Mouse (Mus musculus) layer of hippocampus, adult 9-10 months (tissue): ENCODE measurements at regions not wholly inside any gene's neighbourhood (a gene's known extent, or its start where the extent isn't known, plus 50 kb on each side); places are given as distances from the start of the nearest gene placed in this dataset.

Experiments
- DNase-seq: peaks from one replicate; pipeline ENCODE4 v3.0.0; 2022; ENCODE audit warnings: low spot score

DNA sequence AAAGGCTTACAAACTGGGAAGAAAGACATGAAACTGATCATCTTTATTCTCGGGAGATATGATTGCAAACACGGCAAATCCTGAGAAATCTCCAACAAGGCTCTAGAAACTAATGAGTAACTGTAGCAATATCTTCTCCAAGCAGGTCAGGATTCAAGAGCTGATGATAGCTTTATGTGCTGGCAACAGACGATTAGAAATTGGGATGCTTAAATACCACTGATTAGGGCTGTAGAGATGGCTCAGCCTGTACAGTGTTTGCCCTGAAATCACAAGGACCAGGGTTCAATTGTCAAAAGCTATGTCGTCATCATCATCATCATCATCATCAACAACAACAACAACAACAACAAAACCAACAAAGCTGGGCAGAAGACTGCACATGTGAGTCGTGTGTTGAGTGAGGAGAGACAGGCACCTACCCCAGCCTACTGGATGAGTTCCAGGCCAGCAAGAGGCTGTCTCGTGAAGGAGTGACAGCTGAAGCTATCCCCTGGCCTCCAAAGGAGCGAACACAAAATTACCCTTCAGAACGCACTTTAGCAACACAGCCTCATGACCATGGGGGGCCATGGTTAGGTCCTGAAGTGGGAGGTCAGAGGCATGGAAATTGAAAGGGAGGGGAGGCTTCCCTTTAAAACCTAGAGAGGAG lies 225.0 kb downstream of the Tex36 start:
- DNase-seq = no peak

DNA sequence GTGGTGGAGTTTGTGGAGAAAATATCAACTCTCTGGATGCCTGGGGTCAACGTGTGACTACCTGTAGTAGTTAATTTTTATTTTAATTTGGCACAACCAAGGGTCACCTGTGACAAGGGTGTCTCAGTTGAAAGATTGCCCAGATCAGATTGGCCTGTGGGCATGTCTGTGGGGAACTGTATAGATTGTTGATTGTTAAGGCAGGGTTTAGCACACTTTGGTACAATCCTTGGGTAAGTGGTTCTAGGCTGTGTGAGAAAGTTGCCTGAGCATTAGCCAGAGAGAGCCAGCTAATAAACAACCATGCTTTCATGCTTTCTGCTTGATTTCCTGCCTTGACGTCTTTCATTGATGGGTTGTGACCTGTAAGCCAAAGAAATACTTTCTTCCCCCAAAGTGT lies 229.3 kb downstream of the Tex36 start:
- DNase-seq = no peak

DNA sequence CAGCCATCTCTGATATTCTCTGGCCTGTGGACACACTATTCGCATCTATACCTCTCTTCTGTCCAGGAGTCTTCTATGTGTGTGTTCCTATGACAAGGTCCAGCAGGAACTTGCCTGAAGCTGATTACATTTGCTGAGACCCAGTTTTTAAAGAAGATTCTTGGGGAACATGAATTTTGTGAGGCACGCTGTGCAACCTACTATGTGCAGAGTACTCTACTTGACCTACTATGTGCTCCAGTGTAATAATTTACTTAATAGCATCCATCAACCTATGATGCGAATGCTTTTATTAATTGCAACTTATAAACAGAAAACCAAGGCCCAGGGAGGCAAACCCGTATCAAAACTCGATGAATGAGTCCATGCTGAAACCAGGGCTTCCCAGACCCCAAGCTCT lies 231.4 kb downstream of the Tex36 start:
- no peak for DNase-seq

DNA sequence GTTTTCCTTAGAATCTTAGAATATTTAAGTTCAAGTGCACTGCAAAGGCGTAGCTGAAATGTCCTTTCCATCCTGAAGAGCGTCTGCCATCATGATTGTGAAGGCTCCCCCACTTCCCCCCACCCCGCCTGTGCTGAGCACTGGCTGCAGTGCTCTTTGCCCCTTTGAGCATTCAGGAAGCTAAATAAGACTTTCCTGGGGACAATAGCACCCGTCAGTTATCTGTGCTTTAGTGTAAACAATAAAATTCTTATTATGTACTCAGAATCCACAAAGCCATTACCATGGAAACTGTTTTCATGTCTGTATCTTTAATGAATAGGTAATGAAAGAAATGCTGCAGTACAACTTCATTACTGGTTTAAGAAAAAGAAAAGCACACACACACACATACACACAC lies 237.4 kb downstream of the Tex36 start:
- DNase-seq = no peak

DNA sequence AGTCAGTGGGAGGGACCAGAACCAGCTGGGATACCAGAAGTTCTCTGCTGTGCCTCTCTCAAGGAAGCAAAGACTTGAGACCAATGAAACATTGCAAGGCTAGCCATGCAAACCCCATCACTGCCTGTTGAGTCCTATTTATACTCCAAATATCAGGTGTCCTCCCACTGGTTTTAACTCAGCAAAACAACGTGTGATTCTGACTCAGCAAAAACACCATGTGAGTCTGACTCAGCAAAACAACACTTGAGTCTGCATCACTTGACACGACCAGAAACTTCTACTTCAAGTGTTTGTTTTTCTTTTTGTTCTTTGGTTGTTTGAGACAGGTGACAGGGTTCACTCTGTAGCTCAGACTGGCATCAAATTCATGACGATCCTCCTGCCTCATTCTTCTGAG lies 204.6 kb upstream of the Ctbp2 start:
- no peak for DNase-seq

DNA sequence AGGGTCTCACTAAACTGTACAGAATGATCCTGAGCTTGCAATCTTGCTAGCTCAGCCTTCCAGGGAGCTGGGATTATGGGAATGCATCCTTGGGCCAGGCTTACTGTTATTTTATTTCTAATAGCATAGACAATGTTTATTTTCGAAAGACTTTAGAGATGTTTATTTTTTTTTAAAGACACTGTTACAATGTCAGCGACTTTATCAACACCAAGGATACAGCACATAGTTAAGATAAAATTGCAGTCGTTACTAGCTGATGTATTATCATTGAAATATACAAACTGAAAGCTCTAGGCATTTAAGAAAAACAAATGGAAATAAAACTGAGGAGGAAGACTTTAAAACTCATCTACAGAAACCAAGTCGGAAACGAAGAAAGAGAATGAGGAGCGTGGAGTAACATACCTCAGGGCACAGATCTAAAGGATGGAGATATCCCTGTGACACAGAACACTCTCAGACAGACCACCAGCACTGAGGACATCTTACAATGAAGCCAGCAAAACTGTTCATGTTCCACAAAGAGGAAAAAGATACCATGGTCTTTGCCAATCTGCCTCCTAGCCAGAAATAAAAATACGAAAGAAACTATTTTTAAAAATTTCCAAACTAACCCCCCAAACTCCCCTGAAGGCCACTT lies 201.5 kb upstream of the Ctbp2 start:
- DNase-seq = no peak

DNA sequence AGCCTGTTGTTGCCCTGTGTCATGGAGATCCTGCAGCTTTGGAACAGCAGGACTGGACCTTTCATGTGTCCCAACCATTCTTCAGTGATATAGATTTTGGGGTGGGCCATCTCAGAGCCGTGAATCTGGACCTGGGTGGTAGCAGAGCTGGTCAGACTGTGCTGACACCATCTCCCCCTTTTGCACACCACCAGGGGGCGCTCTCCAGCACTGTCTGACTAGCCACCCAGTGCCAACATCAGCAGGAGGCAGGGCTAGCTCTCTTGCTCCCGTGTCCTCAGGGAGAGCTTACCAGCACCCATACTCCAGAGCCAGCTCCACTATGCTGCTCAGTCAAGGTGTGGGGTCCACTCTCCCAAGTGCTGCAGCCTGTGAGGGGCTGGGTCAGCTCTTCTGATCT lies 199.8 kb upstream of the Ctbp2 start:
- no peak for DNase-seq

DNA sequence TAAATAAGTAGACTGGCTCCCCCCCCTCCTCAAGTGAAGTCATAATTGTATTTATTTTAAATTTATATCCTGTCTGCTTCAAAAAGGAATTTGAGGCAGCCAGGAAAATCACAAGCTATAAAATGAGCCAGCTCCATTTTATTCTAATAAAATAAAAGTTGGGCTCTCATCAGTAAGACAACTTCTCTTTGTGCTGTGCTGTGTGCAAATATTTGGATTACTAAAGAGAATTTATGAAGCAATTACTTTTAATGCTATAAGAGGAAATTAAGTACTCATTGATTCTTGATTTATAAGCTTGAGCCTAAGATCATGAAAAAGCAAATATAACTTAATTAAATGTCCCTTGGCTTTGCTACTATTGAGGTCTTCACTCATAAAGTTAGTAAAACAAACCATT lies 193.4 kb upstream of the Ctbp2 start:
- DNase-seq = no peak

DNA sequence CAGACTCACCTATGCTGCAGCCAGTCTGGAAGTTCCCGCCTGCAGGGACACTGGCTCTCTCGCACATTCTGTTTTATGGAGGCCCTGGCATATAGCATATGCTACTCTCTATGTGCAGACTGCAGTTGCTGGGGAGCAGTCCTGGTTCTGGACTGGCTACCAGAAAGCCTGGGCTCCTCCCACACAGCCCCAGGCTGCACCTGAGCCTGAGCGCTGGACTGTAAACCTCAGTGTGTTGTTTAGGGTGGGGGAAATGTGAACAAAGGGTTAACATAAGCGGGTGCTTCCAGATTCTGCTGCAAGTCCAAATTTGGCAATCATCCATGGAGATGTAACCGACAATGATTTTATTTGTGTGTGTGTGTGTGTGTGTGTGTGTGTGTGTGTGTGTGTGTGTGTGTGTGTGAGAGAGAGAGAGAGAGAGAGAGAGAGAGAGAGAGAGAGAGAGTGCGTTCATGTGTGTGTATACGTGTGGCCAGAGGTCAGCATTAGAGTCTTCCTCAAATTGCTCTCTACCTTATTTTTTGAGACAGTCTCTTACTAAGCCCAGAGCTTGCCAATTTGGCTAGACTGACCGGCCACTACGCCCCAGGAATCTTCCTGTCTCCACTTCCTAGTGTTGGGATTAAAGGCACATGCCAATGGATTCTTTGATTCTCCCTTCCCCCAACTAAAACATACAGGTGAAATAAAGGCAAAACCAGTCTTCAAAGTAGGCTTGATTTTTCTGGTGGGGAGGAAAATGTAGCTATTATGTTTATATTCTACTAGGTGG lies 192.7 kb upstream of the Ctbp2 start:
- no peak for DNase-seq

DNA sequence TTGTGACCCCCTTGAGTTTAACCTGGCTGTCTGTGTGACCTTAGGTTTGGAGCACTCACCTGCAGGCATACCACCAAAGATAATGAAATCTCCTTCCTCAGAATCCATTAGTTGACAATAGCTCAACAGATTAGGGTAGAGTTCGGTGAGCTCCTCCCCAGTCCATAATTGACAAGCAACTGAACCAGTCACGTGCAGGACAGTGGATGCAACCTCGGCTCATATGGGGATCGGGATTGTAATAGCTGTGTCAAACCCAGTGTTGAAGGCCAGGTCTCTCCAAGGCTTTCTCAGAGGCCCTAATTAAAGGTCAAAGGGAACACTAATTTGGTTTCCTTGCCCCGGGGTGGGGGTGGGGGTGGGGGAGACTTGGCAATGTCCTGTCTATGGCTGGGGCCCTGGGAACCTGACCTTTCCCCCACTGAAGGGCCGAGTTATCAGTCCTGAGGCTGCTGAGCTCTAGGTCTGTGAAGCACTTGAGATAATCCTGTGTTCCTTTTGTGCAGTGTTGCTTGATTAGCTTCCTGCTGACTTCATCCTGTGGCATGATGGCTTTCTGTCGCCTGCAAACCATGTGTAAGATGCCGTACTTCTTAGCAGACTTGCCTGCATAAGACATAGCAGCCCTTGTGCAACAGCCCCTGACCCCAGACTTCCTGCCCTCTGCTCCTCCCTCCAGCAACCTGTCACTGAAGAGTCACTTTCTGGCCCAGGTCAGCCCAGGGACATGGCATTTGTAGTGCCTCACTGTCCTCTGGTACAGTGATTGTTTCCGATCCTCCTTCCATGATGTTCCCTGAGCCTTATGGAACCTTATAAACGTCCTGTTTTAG lies 191.3 kb upstream of the Ctbp2 start:
- no peak for DNase-seq

DNA sequence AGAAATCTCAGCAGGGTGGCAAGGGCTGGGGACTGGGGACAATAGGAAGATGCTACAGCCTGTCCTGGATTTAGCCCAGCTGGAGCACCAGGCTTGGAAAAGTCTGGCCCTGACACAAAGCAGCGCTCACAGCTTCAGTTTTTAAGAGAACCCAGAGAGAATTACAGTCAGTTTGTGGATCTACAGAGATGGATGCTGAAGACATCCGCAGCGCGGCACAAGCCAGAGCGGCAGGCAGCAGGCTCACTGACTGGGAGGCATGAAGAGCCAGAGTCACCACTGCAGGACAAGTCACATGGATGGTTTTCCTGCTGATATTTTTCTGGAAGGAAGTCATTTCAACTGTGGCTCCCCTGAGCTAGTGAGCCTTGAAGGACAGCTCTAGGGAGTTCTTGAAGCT lies 189.0 kb upstream of the Ctbp2 start:
- DNase-seq = no peak

DNA sequence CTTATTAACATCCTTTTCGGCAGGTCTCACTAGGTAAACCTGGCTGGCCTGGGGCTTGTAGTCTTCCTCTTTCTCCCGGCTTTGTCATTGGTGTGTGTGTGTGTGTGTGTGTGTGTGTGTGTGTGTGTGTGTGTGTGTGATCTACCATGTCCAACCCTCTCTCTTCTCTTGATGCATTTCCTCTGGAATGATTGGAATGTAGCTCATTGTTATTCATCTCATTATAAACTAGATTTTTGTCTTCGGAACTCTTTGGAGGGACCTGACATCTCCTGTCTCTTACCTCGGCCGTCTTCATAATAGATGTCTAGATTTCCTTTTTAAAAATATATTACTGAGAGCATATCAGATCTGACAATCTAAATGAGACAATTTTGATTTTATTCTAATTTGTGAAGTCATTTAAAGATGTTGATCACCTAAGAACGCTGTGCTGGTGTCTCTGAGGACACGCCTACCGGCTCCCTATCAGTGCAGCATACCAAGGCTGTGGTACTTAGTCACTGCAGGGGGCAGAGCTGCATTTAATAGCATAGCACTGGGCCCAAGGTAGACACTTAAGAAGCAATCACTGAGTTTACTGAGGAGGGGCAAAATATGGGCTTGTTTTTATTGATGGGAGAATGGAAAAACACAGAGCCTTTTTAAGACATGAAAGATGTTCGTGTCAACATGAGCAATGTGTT lies 187.1 kb upstream of the Ctbp2 start:
- DNase-seq = no peak

DNA sequence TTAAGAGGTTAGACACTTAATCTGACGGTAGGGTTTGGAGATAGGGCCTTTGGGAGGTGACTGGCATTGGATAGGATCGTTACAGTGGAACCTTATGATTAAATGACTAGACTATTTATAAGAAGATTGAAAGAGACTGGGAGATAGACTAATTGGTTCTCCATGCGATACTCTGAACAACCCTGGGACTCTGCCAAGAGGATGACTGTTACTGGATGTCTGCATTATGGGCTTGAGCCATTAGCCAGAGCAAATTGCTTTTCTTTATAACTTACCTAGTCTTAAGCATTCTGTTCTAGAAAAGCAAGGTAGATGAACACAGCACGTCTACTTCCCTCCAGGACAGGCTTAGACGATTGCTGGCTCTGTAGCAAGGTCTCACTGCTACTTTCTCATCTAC lies 180.3 kb upstream of the Ctbp2 start:
- DNase-seq = no peak

DNA sequence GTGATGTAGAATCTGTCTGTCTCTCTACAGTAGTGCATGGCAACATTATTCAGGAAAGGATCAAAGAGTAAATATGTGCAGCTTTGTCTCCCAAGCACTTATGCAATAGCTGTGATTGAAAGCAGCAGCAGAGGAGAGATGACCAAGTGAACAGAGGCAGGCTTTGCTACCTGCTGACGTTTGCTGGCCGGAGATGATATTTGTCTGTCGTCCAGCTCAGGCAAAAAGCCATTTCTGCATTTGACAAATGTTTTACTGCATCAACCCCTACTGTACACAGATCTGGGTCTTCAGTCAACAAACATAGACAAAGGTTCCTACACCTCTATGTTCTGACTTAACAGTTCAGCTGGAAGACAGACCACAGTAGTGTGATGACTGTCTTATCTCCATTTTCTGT lies 166.3 kb upstream of the Ctbp2 start:
- no peak for DNase-seq

DNA sequence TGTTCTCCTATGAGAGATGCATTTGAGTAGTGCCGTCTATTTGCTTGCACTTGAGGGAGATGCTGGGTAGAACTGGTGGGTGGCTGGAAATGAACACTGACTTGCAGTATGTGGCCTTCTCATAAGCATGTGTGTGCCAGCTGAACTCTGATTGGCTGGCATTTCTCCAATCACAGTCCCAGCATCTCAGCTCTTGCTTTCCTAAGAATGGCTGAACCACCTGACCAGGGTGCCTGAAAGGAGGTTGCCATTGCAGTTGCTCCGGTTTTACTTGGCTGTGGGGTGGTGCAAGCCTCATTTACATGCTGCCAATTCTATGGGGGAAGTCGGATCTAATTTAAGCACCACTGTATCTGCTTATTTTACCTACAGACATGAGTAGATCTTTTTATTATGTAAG lies 164.1 kb upstream of the Ctbp2 start:
- no peak for DNase-seq

DNA sequence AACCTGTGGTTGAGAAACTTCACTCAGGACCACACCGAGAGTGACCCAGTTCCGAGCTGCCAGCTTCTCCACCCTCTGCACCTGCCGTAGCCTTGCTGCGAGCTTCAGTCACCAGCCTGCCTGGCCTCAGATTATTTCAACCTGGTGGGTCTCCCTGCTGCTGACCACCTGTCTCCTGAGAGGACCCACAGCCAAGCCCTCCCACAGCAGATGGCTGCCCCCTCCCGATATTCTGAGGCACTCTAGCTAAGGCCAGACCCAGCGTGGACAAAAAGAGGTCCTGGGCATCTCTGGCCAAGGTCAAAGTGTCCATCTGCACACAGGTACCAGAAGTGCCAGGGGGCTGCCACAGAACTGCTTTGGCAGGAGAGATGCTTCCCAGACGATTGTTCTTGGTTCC lies 162.7 kb upstream of the Ctbp2 start:
- no peak for DNase-seq

DNA sequence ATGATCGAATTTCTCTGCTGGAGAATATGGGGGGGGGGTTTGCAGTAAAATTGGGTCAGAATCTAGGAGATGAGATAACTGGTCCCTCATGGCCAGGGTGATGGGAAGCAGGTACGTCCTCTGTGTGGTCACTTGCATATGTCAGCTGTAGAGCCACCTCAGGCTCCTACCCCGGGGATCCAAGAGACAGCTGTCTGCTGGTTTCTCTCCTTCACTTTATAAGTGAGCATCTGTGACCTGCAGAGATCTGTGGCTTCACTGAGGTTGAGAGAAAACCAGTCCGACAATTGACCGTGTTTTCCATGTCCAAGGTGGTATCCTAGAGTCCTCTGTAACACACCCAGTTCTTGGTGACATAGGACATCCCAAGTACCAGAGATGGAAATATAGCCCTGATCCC lies 162.1 kb upstream of the Ctbp2 start:
- DNase-seq = no peak

DNA sequence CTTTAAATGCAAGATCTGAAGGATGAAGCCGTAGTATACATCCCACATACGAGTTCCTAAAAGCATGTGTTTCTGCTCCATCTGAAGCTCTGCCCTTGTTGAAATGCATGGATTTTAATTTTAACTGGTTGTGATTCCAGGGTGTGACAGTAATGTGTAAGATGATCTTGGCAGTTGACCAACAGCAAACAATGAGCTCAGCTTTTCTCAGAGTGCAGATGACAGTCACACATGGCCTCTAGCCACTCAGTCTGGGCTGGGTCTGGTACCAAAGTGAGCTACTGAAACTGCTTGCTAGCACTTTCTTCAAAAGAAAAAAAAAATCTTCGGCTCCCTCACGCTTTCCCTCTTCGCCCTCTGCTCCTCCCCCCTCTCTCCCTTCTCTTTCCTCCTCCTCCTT lies 138.0 kb upstream of the Ctbp2 start:
- peak; percentile 3 for DNase-seq

DNA sequence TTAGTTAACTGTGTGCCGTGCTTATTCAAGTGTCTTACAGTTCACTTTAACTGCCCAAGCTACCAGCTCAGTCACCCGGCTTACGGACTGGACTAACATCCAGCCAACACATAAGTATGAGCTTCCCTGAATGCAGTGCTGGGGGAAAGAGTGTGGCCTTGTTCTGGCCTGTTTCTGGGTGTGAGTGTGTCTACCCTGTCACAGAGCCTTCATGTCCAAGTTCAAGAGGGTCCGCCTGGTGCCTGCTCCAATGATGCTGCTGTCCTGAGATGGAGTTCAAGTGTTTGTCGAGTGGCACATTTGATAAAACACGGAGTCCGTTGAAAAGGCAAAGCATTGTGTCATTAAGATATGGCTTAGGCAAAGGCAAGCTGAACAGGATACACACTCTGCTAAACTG lies 135.0 kb upstream of the Ctbp2 start:
- DNase-seq = no peak

DNA sequence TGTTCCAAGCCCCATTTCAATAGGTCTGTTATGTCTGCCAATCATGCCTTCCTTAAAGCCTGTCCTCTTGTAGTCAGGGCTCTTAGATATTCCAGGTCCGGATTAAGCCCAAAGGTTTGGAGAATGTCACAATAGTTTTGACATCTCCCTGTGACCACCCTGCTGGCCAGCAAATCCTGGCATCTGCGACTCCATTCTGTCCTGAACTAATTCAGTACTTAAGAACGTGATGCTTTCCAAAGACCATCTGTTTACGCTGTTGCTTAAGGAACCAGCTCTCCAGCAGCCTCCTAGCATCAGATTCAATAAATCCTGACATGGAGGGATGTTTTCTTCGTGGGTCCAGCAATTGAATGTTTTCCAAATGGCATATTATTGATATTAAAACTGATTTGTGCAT lies 132.7 kb upstream of the Ctbp2 start:
- DNase-seq = no peak

DNA sequence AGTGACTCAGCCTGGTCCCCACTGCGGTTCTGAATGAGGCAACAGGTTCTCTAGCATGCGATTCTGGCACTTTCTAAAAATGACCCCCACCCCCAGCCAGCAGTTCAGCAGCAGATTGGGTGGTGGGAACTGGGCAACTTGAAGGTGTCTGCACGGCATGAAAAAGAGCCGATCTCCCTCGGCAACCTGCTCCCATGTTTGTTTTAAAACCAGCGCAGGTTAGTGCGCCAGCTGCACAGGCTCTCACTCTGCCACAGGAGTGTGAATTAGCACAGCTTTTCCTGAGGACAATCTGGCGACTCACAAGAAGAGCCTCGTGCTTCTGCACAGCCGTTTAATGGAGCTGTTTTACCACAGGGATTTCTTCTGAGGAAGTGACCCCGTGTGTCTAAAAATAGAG lies 120.4 kb upstream of the Ctbp2 start:
- DNase-seq = no peak

DNA sequence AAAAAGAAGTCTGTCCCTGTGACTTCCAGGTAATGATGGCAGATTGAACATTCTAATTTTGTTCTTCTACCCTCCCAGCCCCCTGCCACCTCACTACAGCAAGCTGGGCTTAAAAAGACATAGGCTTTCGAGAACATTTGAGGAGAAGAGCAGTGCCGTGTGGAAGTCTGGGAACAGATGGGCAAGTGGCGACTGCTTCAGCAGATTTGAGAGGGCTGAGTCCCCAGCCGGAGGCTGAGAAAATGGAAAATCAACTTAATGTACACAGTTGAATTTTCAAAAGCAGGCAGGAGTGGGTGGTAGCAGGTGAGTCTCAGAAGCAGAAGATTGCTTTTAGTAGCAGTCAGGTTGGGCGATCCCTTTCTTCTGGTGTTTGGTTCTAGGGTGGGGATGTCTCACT lies 110.2 kb upstream of the Ctbp2 start:
- DNase-seq = no peak
